Mouse (Mus musculus) CD4-positive naive resting alpha-beta T cell, adult 57 days (primary cell): ENCODE measurements around the gene Sval3. TPM values are rescaled to one million over a fixed set of nuclear protein-coding genes. Genes with fewer than 3 reads are reported as not detected.

Source experiments
- total RNA-seq: library from RNA; stranded (reverse); gene quantifications from one replicate; pipeline ENCODE4 v1.2.4, GENCODE M21; 2023

Gene Sval3
- total RNA-seq = not detected

DNA sequence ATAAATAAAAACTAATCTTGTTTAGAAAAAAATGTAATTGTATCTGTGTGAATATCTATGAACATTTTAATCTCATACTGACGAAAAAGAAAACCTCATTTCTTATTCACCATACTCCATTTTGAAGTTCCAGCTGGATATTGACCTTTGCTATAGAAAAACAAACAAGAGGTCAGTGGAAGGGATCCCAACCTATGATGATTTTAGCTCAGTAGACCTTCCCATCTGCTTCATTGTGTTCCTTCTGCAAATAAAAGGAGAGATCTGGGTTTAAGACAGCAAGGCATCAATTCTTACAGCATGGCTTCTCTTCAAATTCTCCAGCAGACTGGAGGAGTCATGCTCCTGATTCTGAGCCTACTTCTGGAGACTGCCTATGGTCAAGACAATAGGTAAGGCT is at the start of gene Sval3:
TSS of gene Sval3 (plus strand) at position 301 of the 400 bp plus-strand sequence.

DNA sequence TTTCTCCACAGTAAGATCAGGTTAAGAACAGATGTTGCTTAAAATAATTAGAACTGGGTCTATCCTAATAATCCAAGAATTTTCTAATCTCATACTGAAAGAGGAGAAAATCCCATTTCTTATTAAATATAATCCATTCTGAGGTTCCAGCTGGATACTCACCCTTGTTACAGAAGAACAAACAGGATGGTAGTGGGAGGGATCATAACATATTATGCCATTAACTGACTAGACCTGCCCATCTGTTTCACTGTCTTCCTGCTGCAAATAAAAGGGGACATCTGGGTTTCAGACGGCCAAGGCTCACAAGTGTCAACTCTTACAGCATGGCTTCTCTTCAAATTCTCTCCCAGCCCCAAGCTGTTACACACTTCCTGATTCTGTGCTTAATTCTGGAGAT is 16.6 kb upstream of the Sval3 start, which contains the start of gene Sval1:
TSS of gene Sval1 (plus strand) at position 301 of the 400 bp plus-strand sequence.

Other genes with a start within 250 kb of the Sval3 start
- gene Olfr459, start 193.0 kb upstream of the Sval3 start, total RNA-seq = not detected
- gene Pip, start 120.6 kb upstream of the Sval3 start, total RNA-seq = not detected
- not detected for gene Sval2, start 115.2 kb upstream of the Sval3 start, total RNA-seq
- not detected for gene Sval1, start 16.5 kb upstream of the Sval3 start, total RNA-seq
- gene Sva, start 70.3 kb downstream of the Sval3 start, total RNA-seq = not detected
- gene Tas2r139, start 172.8 kb downstream of the Sval3 start, total RNA-seq = not detected
- gene Tas2r144, start 247.2 kb downstream of the Sval3 start, total RNA-seq = not detected